Mouse (Mus musculus) limb, embryonic 11.5 days (tissue): ENCODE data around the gene Hspa5. TPM values are rescaled to one million over a fixed set of nuclear protein-coding genes. Genes with fewer than 3 reads are reported as not detected.
"Not testable (repeated sequence)": the region's sequence is repeated elsewhere in the genome, so short reads cannot be mapped to it uniquely, and the experiment has no call there.

Source experiments
- ATAC-seq: fragments of 200-750 bp; cut with Nextera tagmentation; 2 replicates; pipeline ENCODE4 v1.8.0; 2017; ENCODE audit warnings: low read depth; ENCODE audit not compliant: insufficient number of reproducible peaks, low FRiP score, low TSS enrichment
- DNase-seq: peaks from one replicate; pipeline ENCODE4 v3.0.0-alpha.2; 2015; ENCODE audit warnings: low spot score
- H3K27ac ChIP-seq: fragments of 300-500 bp; sonication (generic); replicated peaks from 2 replicates; pipeline ENCODE4 v1.5.1; 2014; ENCODE audit warnings: low read depth, mild to moderate bottlenecking, low read length
- H3K27me3 ChIP-seq: fragments of 300-500 bp; sonication (generic); 2 replicates; pipeline ENCODE4 v1.6.1; 2014; ENCODE audit warnings: mild to moderate bottlenecking, low read length, mixed read lengths; ENCODE audit not compliant: control insufficient read depth, insufficient read depth
- H3K36me3 ChIP-seq: fragments of 300-500 bp; sonication (generic); 2 replicates; pipeline ENCODE4 v1.6.1; 2014; ENCODE audit warnings: mild to moderate bottlenecking, low read length, moderate library complexity, mixed read lengths; ENCODE audit not compliant: control insufficient read depth, insufficient read depth
- H3K4me1 ChIP-seq: fragments of 300-500 bp; sonication (generic); 2 replicates; pipeline ENCODE4 v1.6.1; 2014; ENCODE audit warnings: low read length, mixed read lengths; ENCODE audit not compliant: control insufficient read depth, insufficient read depth
- H3K4me2 ChIP-seq: fragments of 300-500 bp; sonication (generic); 2 replicates; pipeline ENCODE4 v1.6.1; 2014; ENCODE audit warnings: low read depth, mild to moderate bottlenecking, moderate library complexity; ENCODE audit not compliant: severe bottlenecking
- H3K4me3 ChIP-seq: fragments of 300-500 bp; sonication (generic); 2 replicates; pipeline ENCODE4 v1.5.1; 2014; ENCODE audit warnings: low read depth, low read length
- H3K9ac ChIP-seq: fragments of 300-500 bp; sonication (generic); 2 replicates; pipeline ENCODE4 v1.6.1; 2014; ENCODE audit warnings: mild to moderate bottlenecking, low read length
- H3K9me3 ChIP-seq: fragments of 300-500 bp; sonication (generic); 2 replicates; pipeline ENCODE4 v1.6.1; 2016; ENCODE audit warnings: low read length; ENCODE audit not compliant: control insufficient read depth
- WGBS: fragments of 180-500 bp; shearing (Covaris S2); extraction: QIAGEN DNeasy Blood & Tissue Kit; methylation state at CpG from one replicate; pipeline ENCODE4 v1.1.7; 2014; 5-methylcytosine and 5-hydroxymethylcytosine counted together
- polyA plus RNA-seq: library from polyadenylated mRNA; unstranded; fragments of >200 nt; fragmentation: Nextera tagmentation; extraction: Ambion mirVana; gene quantifications from 2 replicates; pipeline ENCODE4 v1.2.1, GENCODE M21; 2014

The Hspa5 gene
- polyA plus RNA-seq, 1 experiment from 2014 or later: 886 TPM

GRCm38 (mm10) chr2:34809568-34809967 lies 37.8 kb downstream of the Hspa5 start:
- H3K4me1 ChIP-seq: no peaks in the 10 kb centered on the region
- H3K9me3 ChIP-seq: no peaks in the 10 kb centered on the region
- 95% methylated on average over 1 of the region's 1 CpGs for WGBS
- H3K9ac ChIP-seq: no peak overlapping the region
- peaks cover 5% of the 10 kb centered on the region; the same call in 1 of the 2 replicates for H3K36me3 ChIP-seq
- H3K4me2 ChIP-seq: no peak overlapping the region
- DNase-seq (no peak), ATAC-seq (no peak)
- no peaks in the 10 kb centered on the region for H3K27me3 ChIP-seq
- no peak overlapping the region for H3K4me3 ChIP-seq
- no peak overlapping the region for H3K27ac ChIP-seq

GRCm38 (mm10) chr2:34810775-34811174 lies 39.0 kb downstream of the Hspa5 start:
- ATAC-seq: no peak

GRCm38 (mm10) chr2:34812706-34813105 lies 40.9 kb downstream of the Hspa5 start:
- WGBS: 81% methylated on average over 7 of the region's 7 CpGs
- Histone ChIP-seq H3K4me1 (no peaks in the 10 kb centered on the region), H3K4me3 (no peak overlapping the region), H3K4me2 (no peak overlapping the region), H3K27me3 (no peaks in the 10 kb centered on the region), H3K36me3 (peaks cover 8% of the 10 kb centered on the region), H3K27ac (no peak overlapping the region), H3K9ac (no peak overlapping the region), H3K9me3 (no peaks in the 10 kb centered on the region)
- DNase-seq (no peak), ATAC-seq (no peak)

More at GRCm38 (mm10) chr2:34810775-34811174, 39.0 kb downstream of the Hspa5 start:
- Histone ChIP-seq H3K9ac (no peak overlapping the region), H3K27ac (no peak overlapping the region), H3K27me3 (no peaks in the 10 kb centered on the region), H3K4me2 (no peak overlapping the region), H3K9me3 (no peaks in the 10 kb centered on the region), H3K4me1 (no peaks in the 10 kb centered on the region), H3K4me3 (no peak overlapping the region), H3K36me3 (peaks cover 4% of the 10 kb centered on the region)
- no peak for DNase-seq
- WGBS: 91% methylated on average over 3 of the region's 3 CpGs

GRCm38 (mm10) chr2:34815893-34816292 lies 44.1 kb downstream of the Hspa5 start:
- not testable (repeated sequence) for H3K9ac ChIP-seq, H3K27me3 ChIP-seq, H3K9me3 ChIP-seq, DNase-seq, H3K4me3 ChIP-seq, H3K4me1 ChIP-seq, ATAC-seq, H3K27ac ChIP-seq, H3K4me2 ChIP-seq
- H3K36me3 ChIP-seq: peaks cover 11% of the 10 kb centered on the region
- WGBS: 94% methylated on average over 2 of the region's 2 CpGs

GRCm38 (mm10) chr2:34818492-34818891 lies 46.7 kb downstream of the Hspa5 start:
- Histone ChIP-seq H3K36me3 (peaks cover 11% of the 10 kb centered on the region), H3K4me2 (no peak overlapping the region), H3K4me1 (no peaks in the 10 kb centered on the region), H3K27me3 (no peaks in the 10 kb centered on the region), H3K4me3 (no peak overlapping the region), H3K9me3 (no peaks in the 10 kb centered on the region), H3K27ac (no peak overlapping the region), H3K9ac (no peak overlapping the region)
- ATAC-seq (no peak), DNase-seq (no peak)
- 97% methylated on average over 2 of the region's 2 CpGs for WGBS

- H3K4me1 ChIP-seq: peaks cover 4% of the 10 kb centered on the region; the same call in 1 of the 2 replicates
- peak within 1 kb of the TSS; percentile 49; the same call in 1 of the 2 replicates for H3K27ac ChIP-seq
- H3K36me3 ChIP-seq: no peaks in the 10 kb centered on the region; the same call in 1 of the 2 replicates
- under 1% methylated on average over 52 of the region's 57 CpGs for WGBS
- peak within 1 kb of the TSS; percentile 72 for H3K9ac ChIP-seq
- peak within 1 kb of the TSS; percentile 70 for H3K4me3 ChIP-seq
- no peaks in the 10 kb centered on the region for H3K27me3 ChIP-seq
- DNase-seq (peak; percentile 95), ATAC-seq (peak; percentile 96)
- H3K4me2 ChIP-seq: peak within 1 kb of the TSS; percentile 81
- no peaks in the 10 kb centered on the region for H3K9me3 ChIP-seq
Measured at GRCm38 (mm10) chr2:34825827-34826459, 54.2 kb downstream of the Hspa5 start, which contains the start of gene Fbxw2. Fbxw2 (minus strand) TSS chr2:34826311.

GRCm38 (mm10) chr2:34826460-34827231 lies 54.9 kb downstream of the Hspa5 start:
- Histone ChIP-seq H3K4me1 (peaks cover 4% of the 10 kb centered on the region; the same call in 1 of the 2 replicates), H3K4me2 (peak overlapping the region; percentile 81), H3K9ac (peak overlapping the region; percentile 72), H3K9me3 (no peaks in the 10 kb centered on the region), H3K27ac (no peak overlapping the region), H3K36me3 (no peaks in the 10 kb centered on the region), H3K4me3 (peak overlapping the region; percentile 70), H3K27me3 (no peaks in the 10 kb centered on the region)
- ATAC-seq (no peak), DNase-seq (peak; percentile 38)
- WGBS: 35% methylated on average over 20 of the region's 21 CpGs
